Mouse (Mus musculus): ENCODE results near the gene Hdac8. TPM values are rescaled to one million over a fixed set of nuclear protein-coding genes. Genes with fewer than 3 reads are reported as not detected.

The Hdac8 gene
- 1 to 10 TPM; 4.7 to 5.3 TPM for total RNA-seq (2021)

DNA sequence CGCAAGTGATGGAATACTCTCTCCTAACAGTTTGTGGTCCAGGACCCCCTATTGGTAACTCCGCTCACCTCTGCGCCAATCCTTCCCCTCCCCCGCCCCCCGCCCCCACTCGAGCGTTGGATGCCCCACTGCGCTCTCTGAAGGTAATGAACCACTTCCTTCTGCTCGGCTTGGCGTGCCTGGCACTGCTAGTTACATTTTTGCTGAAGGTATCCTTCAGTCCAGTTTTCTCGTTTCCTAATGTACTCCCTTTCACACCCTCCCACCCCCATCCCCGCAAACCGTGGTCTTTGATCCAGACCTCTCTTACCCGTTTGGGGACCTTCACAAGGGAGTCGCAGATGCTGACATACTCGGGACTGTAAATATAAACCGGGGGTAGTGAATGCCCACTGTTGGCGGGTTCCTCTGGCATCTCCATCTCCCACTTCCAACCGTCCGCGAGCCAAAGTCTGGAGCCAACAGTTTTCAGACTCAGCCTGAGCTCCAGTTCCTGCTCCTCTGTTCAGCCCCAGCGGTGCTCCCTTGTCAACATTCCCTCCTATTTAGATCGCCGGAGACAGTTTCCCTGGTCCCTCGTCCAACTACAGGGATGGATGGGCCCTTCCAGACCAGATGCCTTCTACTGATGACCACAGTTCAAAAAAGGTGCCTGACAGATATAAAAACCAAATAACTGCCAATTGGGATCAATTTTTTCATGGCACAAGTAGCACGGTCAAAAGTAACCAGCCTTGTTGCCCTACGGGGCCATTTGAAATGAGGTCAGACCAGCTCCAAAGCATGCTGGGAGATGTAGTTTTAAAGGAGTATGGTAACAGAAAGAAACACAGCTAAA is at the start of gene Hdac8:
Gene Hdac8 (minus strand): TSS at position 716 of the 838 bp plus-strand sequence.
- intact Hi-C loops (cut with DNase I) = no loop called here
- peak; percentile 39 to 64 for DNase-seq

DNA sequence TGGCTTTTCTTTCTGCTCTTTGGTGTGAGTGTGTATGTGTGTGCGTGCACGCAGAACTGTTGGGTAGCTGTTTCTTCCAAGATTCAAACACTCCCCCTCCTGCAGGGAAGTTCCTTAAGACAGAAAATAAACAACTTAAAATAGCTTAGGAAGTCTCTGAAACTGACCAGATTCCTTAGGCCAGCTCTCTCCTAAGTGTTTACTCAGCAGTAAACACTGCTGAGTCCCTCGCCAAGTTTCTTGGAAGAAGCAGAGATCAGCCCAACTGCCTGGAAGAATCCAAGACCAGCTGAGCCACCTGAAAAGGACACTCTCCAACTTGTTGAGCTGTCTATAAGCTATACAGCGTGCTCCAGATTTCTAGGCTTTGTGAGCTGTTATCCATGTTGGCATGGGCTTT is 4.0 kb upstream of the Hdac8 start:
- DNase-seq = no peak
- intact Hi-C loops (cut with DNase I) = no loop called here

- intact Hi-C loops (cut with DNase I) = no loop called here
- DNase-seq = no peak
Observed at GRCm38 (mm10) chrX:102504179-102504578, 980 bp downstream of the Hdac8 start.

DNA sequence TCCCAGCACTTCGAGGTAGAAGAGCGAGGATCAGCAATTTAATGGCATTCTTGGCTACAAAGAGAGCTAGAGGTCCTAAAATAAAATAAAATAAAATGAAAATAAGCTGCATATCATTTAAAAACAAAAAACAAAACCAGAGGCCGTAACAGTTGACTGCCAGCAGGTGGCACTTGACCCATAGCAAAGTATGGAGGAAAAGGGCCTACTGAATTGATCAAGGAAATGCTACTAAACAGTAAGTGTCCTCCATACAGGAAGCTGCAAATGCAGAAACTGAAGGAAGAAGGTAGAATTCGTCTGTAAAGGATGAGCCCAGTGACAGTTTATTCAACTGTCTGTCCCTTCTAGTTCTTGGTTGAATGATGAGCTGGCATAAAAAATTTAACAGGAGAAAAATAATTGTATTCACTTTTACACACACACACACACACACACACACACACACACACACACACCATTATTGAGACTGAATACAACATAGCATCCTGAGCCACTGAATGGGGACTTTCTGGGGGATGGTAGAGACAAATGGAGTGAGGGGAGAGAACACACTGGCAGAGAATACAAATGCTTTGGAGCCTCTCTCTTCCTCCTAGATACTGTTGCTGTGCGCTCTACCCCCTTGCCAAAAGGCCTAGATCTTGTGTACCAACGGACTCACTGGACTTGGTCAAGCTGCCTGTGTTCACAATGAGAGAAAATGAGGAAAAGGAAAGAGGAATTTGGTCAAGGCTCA is 11.0 kb downstream of the Hdac8 start:
- intact Hi-C loops (cut with DNase I) = no loop called here
- DNase-seq = no peak

DNA sequence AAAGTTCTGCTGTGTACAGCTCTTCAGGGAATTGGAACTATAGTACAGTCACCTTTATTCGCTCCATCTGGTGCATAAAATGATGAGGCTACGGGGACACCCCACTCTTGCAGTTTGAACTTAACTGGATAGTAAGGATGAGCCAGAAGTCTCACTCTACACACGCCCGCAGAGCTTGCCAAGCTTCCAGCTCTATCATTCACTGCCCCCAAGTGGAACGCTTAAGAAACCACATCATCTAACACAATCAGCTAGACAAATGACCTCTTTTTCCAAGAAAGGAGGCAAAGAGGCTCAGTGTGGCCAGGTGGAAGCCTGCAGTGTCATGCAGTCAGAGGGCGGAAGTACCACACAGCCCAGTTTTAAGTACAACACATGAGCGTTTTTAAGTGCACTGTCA is 19.6 kb downstream of the Hdac8 start:
- intact Hi-C loops (cut with DNase I) = no loop called here
- DNase-seq = no peak

DNA sequence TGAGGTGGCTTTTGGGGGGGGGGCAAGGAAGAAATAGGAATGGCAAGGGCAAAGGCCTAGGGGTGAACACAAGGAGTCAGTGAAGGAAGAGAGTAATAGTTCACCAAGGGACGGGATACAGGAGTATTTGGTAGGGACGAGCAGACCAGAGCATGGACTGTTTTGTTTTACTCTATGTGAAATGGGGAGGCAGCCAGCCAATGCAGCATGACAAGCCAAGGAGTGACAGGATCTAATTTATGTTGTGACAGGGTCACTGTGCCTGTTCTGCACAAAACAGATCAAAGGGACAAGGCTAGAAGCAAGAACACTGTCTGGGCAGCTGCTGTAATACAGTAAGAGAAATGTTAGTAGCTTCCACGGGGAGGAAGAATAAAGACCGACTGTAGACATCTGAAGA is 25.5 kb downstream of the Hdac8 start:
- intact Hi-C loops (cut with DNase I) = loop anchor here (1.0 to 10.0 kb wide), 3 partner anchors 225 to 321 kb away; partner anchors contain the start of gene Cited1
- no peak for DNase-seq

DNA sequence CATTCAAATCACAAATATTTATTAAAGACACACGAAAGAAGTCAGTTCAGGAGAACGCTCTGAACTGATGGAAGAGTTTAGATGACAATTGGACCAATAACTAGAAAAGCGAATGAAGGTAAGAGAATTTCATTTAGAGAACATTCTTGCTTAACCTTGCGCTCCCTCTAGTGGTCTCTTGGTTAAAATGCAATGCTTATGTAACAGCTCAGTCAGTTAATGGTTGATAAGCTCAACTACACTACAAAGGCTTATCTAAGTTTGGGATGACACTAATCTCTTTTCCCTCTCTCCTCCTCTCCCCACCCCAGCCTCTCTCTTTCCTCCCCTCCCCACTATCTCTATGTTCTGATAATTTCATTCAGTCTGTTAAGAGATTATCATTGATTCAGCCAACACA is 26.2 kb downstream of the Hdac8 start:
- intact Hi-C loops (cut with DNase I) = loop anchor here (1.0 to 10.0 kb wide), 3 partner anchors 224 to 320 kb away; partner anchors contain the start of gene Cited1
- no peak for DNase-seq

DNA sequence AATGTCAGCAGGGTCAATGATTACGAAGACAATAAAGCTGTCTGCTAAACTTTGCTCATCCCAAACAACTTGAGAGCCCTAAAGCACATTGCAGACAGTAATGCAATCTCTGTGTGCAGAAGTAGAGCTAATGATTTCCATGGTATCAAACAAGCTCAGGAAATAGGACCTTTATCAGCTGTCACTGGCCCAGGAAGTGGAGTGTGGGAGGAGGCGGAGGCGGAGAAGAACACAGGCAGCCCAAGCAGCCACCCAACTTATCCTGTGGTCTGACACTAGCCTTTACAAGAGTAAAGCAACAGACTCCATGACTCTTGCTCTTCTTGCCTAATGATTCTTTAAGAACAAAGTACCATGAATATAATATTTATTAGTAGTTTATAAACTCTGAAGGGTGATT is 26.7 kb downstream of the Hdac8 start:
- intact Hi-C loops (cut with DNase I) = loop anchor here (2.0 to 10.0 kb wide), 2 partner anchors 224 to 320 kb away; partner anchors contain the start of gene Cited1

GRCm38 (mm10) chrX:102476784-102477183 is 28.4 kb downstream of the Hdac8 start:
- DNase-seq = peak; percentile 66 to 70
- intact Hi-C loops (cut with DNase I) = loop anchor here (10.0 kb wide), 1 partner anchor 222 kb away; the partner anchor contains the start of gene Cited1

More for the DNA sequence above, 26.7 kb downstream of the Hdac8 start:
- DNase-seq = no peak

DNA sequence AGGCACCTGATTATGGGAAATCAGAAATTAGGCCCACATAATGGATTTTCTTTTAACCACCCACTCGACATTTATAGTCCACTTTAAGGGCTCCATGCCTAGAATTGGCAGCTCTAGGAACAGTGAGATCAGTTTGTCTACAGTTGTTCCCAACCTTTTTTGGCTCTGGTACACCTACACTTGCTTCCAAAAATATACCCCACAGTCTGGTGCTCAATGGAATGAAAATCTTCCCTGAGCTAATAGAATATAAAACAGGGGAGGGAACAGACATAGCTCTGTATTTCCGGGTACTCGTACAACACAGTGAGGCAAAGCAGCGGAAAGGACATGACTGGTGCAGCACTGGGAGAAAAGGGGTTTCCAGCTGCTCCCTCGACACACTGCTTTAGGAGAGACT is 29.6 kb downstream of the Hdac8 start:
- no peak for DNase-seq

GRCm38 (mm10) chrX:102418343-102419127 is 86.6 kb downstream of the Hdac8 start:
- intact Hi-C loops (cut with DNase I) = no loop called here
- DNase-seq = no peak

More for the DNA sequence above, 29.6 kb downstream of the Hdac8 start:
- intact Hi-C loops (cut with DNase I) = loop anchor here (10.0 kb wide), 1 partner anchor 221 kb away; the partner anchor contains the start of gene Cited1

GRCm38 (mm10) chrX:102416972-102417371 is 88.2 kb downstream of the Hdac8 start:
- intact Hi-C loops (cut with DNase I) = no loop called here
- DNase-seq = no peak

DNA sequence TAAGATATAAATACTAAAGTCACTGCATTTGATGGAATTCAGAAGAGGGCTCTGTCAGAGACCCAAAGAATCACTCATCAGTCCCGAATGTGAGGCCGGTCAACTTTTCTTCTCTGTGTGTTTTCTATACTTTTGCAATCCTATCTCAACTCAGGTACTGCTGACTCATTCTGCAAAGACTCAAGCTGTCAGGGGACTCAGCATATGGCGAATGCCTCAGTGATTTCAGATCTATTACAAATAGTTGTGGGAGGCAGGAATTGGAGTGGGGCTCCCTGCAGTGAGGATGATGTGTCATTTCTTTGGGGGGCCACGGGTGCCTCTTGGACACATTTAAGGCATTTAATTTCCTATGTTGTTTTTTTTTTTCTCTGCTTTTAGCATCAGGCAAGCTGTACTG is 88.8 kb downstream of the Hdac8 start:
- DNase-seq = no peak
- intact Hi-C loops (cut with DNase I) = no loop called here

GRCm38 (mm10) chrX:102384765-102385164 is 120.4 kb downstream of the Hdac8 start:
- DNase-seq = no peak
- intact Hi-C loops (cut with DNase I) = no loop called here

- intact Hi-C loops (cut with DNase I) = no loop called here
- no peak for DNase-seq
Observed at GRCm38 (mm10) chrX:102383151-102383550, 122.0 kb downstream of the Hdac8 start.

DNA sequence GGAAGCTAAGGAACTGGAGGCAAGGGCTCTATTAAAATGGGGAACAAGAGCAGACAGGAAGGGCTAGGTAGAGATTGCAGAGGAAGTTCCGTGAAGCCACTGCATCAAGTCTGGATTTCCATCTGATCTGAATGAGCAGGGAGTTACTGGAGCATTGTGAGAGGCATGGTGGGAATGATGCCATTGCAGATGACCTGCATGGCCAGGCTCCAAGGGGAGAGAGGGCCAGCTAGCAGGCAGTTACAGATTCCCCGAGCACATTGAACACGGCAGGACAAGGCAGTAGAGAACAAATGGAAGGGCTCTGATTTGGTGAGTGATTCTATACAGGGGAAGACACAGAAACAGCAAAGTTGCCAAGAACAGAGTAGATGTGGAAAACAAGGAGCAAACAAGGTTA is 138.6 kb downstream of the Hdac8 start:
- intact Hi-C loops (cut with DNase I) = no loop called here
- no peak for DNase-seq

DNA sequence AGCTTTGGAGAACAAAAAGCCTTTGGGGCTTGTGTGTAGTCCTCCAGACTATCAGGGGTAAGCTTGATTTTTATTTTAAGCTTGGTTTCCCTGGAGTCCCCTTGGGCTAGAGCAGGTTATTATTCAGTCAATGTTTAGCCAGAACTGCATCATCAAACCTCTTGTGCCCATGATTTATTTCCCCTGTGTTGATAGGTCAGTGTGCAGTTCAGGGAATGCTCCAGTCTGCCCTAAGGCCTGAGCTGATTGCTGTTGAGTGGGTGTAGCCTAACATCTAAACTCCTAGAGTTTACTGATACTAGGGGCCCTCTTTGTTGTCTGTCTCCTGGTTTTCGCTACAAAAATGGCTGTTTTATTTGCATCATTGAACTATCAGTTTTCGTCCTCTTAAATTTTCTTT is 142.9 kb downstream of the Hdac8 start:
- intact Hi-C loops (cut with DNase I) = no loop called here
- DNase-seq = no peak

- no peak for DNase-seq
- intact Hi-C loops (cut with DNase I) = no loop called here
Observed at GRCm38 (mm10) chrX:102353412-102353811, 151.7 kb downstream of the Hdac8 start.

DNA sequence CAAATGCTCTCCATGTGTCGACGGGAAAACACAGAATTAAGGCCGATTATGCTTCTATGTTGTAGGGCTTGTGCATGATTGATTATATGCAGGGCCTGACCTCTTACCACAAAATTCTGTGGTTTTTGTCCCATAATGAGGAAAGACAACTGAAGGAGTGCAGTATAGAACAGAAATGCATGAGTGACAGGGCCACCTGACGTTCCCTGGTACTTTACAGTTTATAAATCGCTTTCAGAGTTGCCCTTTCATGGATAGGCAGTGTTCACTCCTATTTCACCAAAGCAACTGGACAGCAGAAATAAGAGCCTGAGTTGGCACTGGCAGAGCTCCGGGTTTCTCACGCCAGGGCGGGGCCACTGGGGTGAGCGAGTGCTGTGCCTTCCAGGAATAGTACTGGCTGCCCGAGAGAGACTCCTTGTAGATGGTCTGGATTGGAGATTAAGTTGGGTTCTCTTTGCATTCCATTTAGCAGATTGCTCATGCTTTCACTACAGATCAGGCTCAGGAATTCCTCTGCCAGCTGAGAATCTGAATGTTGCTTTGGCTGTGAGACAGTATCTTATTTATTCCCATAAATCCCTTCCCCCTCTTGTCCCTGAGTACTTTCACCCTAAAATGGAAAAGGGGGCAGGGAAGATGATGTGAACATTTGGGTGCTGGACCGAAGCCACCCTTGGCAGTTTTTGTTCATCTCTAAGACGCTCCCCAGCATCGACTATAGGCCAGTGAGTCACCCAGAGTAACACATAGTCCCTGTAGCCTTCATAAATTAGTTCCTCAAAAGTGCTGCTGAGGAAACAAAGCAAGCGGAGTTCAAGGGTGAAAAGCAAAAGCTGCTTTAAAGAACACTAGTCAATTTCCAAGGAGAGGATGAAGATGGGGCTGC is 155.1 kb downstream of the Hdac8 start:
- intact Hi-C loops (cut with DNase I) = no loop called here
- peak; percentile 10 to 25 for DNase-seq
